Mouse (Mus musculus): ENCODE measurements around the gene Flcn. TPM values are rescaled to one million over a fixed set of nuclear protein-coding genes. Genes with fewer than 3 reads are reported as not detected.
"Not testable (repeated sequence)": the region's sequence is repeated elsewhere in the genome, so short reads cannot be mapped to it uniquely, and the experiment has no call there.

Gene Flcn
- 10 to 100 TPM; 30.8 to 33.2 TPM for total RNA-seq (2021)
- long read RNA-seq, transcript Flcn-203 (13 exons, 3,437 nt) = major isoform, 11 of 23 reads
- long read RNA-seq, partial matches to known transcripts = 3 of 23 reads
- long read RNA-seq, other reads (novel, unspliced or antisense) = 8 of 23 reads

GRCm38 (mm10) chr11:59809670-59810474, at the start of gene Flcn:
Flcn (minus strand) TSS chr11:59810016.
- peak; percentile 84 to 85 for DNase-seq (ENCODE audit: low spot score in 2 of 2)

- DNase-seq (ENCODE audit: low spot score in 2 of 2) = no peak
Observed at GRCm38 (mm10) chr11:59852865-59853264, 43.0 kb upstream of the Flcn start.

DNA sequence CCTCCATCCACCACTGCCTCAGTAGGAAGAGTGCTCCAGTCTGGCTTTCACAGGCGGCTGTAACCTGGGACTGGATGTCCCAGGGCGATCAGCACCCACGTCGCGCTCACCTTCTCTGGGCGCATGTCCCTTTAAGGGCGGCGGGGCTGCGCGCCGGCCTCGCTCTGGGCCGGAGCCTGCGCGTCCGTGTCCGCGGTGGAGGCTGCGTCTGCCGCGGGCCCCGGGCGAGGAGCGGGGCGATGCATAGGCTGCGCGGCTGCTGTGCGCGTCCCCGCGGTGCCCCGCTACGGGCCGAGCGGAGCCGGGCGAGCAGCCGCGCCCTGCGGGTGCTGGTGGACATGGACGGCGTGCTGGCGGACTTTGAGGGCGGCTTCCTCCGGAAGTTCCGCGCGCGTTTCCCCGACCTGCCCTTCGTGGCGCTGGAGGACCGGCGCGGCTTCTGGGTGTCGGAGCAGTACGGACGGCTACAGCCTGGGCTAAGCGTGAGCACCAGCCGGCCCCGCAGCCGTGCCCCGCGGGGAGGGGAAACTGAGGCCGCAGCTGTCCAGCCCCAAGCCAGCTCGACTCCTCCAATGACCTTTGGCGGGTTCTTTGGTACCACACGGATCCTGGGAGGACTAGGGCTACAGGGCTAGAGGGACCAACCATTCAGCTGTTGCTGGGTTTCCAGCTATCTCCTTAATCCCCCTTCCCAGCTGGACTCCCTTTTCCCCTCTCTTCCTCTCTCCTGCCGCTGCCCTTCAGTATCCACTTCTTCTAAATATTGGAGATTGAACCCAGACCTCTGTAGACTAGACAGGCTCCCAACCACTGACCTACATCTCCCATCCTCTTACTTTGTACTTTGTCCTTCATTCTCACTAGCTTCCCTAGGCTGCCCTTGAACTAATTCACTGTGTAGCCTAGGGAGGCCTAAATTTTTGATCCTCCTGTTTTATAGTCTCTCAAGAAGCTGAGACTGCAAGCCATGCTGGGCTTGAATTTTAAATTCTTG, 38.4 kb upstream of the Flcn start:
- peak; percentile 77 to 83 for DNase-seq (ENCODE audit: low spot score in 2 of 2)

DNA sequence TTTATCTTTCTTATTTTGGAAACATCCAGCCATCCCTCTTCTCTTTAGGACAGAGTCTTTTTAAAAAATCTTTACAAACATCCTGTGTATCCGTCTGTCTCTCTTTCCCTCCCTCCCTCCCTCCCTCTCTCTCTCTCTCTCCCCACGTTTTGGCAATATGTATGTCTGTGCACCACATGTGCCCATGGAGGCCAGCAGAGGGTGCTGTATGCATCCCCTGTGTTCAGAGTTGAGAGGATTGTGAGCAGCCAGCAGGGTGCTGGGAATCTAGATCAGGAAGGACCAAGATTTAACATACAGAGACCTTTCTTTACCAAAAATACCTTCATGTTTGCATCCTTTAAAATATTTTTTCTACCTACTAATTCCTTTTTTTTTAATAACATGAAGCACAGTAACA, 37.3 kb upstream of the Flcn start:
- DNase-seq (ENCODE audit: low spot score in 2 of 2) = peak; percentile 48 to 54

DNA sequence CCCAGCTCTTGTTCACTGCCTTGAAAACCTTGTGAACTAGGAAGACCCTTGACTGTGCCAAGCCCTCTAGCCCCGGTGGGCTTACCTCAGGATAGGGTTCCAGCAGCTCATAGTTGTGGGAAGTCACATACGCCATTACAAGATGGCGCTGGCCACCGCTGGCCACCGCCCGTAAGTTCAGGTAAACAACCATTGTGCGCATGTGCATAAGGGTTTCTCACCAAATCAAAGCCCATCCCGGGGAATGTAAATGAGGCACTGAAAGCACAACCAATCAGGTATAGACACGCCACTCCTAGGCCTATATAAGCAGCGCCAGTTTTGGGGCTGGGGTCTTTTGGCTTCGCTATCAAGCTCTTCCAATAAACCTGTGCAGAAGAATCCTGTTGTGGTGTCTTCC, 36.5 kb upstream of the Flcn start:
- no peak for DNase-seq (ENCODE audit: low spot score in 2 of 2)

- peak; percentile 91 to 94 for DNase-seq (ENCODE audit: low spot score in 2 of 2)
Observed at GRCm38 (mm10) chr11:59839459-59840126, 29.8 kb upstream of the Flcn start, which contains the start of gene Cops3. Cops3 (minus strand) TSS chr11:59839838.

DNA sequence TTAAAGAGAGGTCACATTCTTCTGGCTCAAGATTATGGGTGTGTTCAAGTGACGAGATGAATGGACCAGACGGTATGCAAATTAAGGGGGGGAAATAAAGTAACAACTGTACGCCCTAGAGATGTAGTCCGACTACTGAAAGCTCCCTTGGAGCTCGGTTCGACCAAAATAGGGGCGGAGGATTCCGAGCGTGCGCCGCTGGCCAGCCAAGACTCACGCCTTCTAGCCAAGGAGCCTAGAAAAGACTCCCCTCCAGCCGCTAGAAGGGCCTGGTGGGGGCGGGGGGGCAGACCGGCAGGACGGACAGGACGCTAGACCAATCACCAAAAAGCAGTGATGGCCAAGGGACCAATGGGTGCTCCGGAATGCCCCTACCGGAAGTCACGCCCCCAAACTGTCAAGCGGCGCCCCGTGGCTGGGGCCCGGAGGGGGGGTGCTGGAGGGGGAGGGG, 29.2 kb upstream of the Flcn start, which contains the start of gene Nt5m:
Gene Nt5m, plus strand, starts transcription at position 440 of the 451 bp plus-strand sequence.
- peak; percentile 94 to 96 for DNase-seq (ENCODE audit: low spot score in 2 of 2)

GRCm38 (mm10) chr11:59838426-59838825, 28.6 kb upstream of the Flcn start:
- no peak for DNase-seq (ENCODE audit: low spot score in 2 of 2)

- DNase-seq (ENCODE audit: low spot score in 2 of 2) = not testable (repeated sequence)
Observed at GRCm38 (mm10) chr11:59837789-59838188, 28.0 kb upstream of the Flcn start.

- DNase-seq (ENCODE audit: low spot score in 2 of 2) = no peak
Observed at GRCm38 (mm10) chr11:59821625-59822024, 11.8 kb upstream of the Flcn start.

- DNase-seq (ENCODE audit: low spot score in 2 of 2) = no peak
Observed at GRCm38 (mm10) chr11:59817916-59818315, 8.1 kb upstream of the Flcn start.

DNA sequence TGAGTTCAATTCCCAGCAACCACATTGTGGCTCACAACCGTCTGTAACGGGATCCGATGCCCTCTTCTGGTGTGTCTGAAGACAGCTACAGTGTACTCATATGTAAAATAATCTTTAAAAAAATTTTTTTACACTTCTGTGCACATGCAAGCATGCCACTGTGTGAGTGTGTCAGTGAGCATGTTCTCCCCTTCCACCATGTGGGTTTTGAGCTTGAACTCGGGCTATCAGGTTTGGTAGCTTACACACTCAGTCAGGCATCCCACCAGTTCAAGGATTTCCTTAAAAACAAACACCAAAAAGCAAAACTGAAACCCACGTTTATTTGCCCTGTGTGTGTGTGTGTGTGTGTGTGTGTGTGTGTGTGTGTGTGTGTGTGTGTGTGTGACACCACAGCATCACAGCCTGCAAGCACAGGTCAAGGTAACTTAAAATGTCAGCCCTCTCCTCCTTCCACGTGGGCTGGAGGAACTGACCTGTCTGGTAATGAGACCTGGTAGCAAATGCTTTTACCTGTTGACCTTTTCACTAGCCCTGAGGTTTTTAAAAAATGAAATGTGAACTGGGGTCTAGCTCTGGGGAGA, 5.8 kb upstream of the Flcn start:
- DNase-seq (ENCODE audit: low spot score in 2 of 2) = no peak

GRCm38 (mm10) chr11:59814936-59815335, 5.1 kb upstream of the Flcn start:
- no peak for DNase-seq (ENCODE audit: low spot score in 2 of 2)

DNA sequence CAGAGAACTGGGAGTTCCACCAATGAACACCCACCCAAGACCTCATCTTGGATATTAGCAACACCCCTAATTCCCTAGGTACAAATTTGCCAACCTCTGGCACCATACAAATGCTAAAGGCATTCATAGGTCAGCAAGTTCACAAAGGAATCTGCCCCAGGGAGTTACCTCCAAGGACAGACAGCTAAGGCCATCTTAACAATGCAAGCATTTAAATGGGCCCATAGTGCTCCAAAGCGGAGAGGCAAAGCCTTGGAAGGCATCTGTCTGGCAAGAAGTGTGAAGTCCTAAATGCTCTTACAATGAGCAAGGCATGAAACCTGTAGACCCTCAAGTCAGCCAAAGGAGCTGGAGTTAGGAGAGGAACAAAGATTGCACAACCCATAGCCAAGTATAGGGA, 4.5 kb upstream of the Flcn start:
- no peak for DNase-seq (ENCODE audit: low spot score in 2 of 2)

DNA sequence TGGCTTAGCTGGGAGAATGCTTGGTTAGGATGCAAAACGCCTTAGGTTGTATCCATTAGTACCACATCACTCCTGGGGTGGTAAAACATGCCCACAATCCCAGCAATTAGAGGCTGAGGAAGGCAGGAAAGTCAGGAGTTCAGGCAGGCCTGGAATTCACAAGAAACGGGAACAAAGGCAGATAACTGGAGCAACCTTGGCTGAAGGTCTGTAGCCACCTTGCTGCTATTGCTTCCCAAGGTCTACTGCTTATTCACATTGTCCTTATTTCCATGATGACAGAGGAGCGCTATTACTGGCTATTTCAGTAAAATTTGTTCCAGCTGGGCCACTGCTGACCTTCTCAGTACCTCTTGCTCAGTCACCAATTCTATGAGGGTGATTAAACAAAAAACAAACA, 3.5 kb upstream of the Flcn start:
- no peak for DNase-seq (ENCODE audit: low spot score in 2 of 2)

GRCm38 (mm10) chr11:59811211-59811610, 1.4 kb upstream of the Flcn start:
- DNase-seq (ENCODE audit: low spot score in 2 of 2) = no peak

GRCm38 (mm10) chr11:59810480-59811158, 803 bp upstream of the Flcn start:
- no peak for DNase-seq (ENCODE audit: low spot score in 2 of 2)

- no peak for DNase-seq (ENCODE audit: low spot score in 2 of 2)
Observed at GRCm38 (mm10) chr11:59809071-59809669, 646 bp downstream of the Flcn start.

DNA sequence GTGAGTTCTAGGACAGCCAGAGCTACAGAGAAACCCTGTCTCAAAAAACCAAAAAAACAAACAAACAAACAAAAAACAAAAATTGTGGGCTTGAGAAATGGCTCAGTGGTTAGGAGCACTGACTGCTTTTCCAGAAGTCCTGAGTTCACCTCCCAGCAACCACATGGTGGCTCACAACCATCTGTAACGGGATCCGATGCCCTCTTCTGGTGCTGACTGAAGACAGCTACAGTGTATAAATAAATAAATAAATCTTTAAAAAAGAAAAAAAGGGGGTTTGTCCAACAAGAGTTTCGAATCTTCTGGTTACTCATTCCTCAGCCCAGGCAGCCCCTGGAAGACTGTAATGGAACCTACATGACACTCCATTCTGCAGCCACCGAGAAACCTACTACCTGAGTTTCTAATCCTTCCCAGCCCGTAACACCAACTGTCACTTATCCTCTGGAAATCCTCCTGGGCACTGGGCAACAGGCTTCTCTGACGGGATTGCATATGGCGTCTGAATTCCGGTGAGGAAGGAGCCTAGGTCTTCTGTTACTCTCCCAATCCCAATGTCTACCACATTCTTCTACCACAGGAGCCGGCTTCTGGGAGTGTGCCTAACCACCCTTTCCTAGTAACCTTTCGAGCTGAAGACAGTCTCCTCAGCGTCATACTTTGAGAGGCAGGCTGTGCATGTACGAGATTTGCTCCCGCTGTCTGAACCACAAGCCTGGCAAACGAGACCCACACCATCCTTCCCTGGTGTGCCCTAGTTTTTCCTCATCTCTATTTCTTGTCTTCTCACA, 1.5 kb downstream of the Flcn start:
- no peak for DNase-seq (ENCODE audit: low spot score in 2 of 2)
